Mouse (Mus musculus): ENCODE measurements around the gene Ugp2. TPM values are rescaled to one million over a fixed set of nuclear protein-coding genes. Genes with fewer than 3 reads are reported as not detected.

Ugp2 gene
- polyA plus RNA-seq, 1 experiment from 2014 or later = 70.6 TPM

- Histone ChIP-seq H3K4me3 (ENCODE audit: low read depth, low read length) (no peak overlapping the region), H3K4me1 (replicated peaks; ENCODE audit: control insufficient read depth, insufficient read depth, low read length) (0 out of 2 replicates have a peak, but pooled peaks cover 4% of the 10 kb centered on the region), H3K9me3 (ENCODE audit: control insufficient read depth, low read length) (no peaks in the 10 kb centered on the region), H3K36me3 (ENCODE audit: control insufficient read depth, insufficient read depth, low read length) (peaks cover 71% of the 10 kb centered on the region), H3K4me2 (ENCODE audit: low read length) (no peak overlapping the region), H3K9ac (ENCODE audit: low read length) (no peak overlapping the region), H3K27me3 (replicated peaks; ENCODE audit: control insufficient read depth, insufficient read depth, low read length) (no peaks in the 10 kb centered on the region), H3K27ac (ENCODE audit: low read depth) (no peak overlapping the region)
- DNase-seq (ENCODE audit: low spot score) (no peak), ATAC-seq (replicated peaks; ENCODE audit: low FRiP score, low TSS enrichment, low read depth) (no peak)
- WGBS = 94% methylated on average over 5 of the region's 5 CpGs
Measured at GRCm38 (mm10) chr11:21325781-21326180, 45.2 kb downstream of the Ugp2 start.

- WGBS = 83% methylated on average over 3 of the region's 3 CpGs
- no peak for ATAC-seq (replicated peaks; ENCODE audit: low FRiP score, low TSS enrichment, low read depth)
- no peak for DNase-seq (ENCODE audit: low spot score)
- H3K27ac ChIP-seq (ENCODE audit: low read depth) = no peak overlapping the region
- no peak overlapping the region for H3K4me3 ChIP-seq (ENCODE audit: low read depth, low read length)
- no peak overlapping the region for H3K9ac ChIP-seq (ENCODE audit: low read length)
- no peak overlapping the region for H3K4me2 ChIP-seq (ENCODE audit: low read length)
- peaks cover 61% of the 10 kb centered on the region for H3K36me3 ChIP-seq (ENCODE audit: control insufficient read depth, insufficient read depth, low read length)
- no peaks in the 10 kb centered on the region for H3K9me3 ChIP-seq (ENCODE audit: control insufficient read depth, low read length)
- no peaks in the 10 kb centered on the region for H3K27me3 ChIP-seq (replicated peaks; ENCODE audit: control insufficient read depth, insufficient read depth, low read length)
- 0 out of 2 replicates have a peak, but pooled peaks cover 4% of the 10 kb centered on the region for H3K4me1 ChIP-seq (replicated peaks; ENCODE audit: control insufficient read depth, insufficient read depth, low read length)
Measured at GRCm38 (mm10) chr11:21322349-21322748, 48.7 kb downstream of the Ugp2 start.

GRCm38 (mm10) chr11:21321577-21321976 is 49.4 kb downstream of the Ugp2 start:
- 48% methylated on average over 3 of the region's 3 CpGs for WGBS
- DNase-seq (ENCODE audit: low spot score) (no peak), ATAC-seq (replicated peaks; ENCODE audit: low FRiP score, low TSS enrichment, low read depth) (no peak)
- Histone ChIP-seq H3K27me3 (replicated peaks; ENCODE audit: control insufficient read depth, insufficient read depth, low read length) (no peaks in the 10 kb centered on the region), H3K36me3 (ENCODE audit: control insufficient read depth, insufficient read depth, low read length) (peaks cover 59% of the 10 kb centered on the region), H3K9ac (ENCODE audit: low read length) (no peak overlapping the region), H3K4me3 (ENCODE audit: low read depth, low read length) (no peak overlapping the region), H3K9me3 (ENCODE audit: control insufficient read depth, low read length) (no peaks in the 10 kb centered on the region), H3K27ac (ENCODE audit: low read depth) (no peak overlapping the region), H3K4me2 (ENCODE audit: low read length) (no peak overlapping the region), H3K4me1 (replicated peaks; ENCODE audit: control insufficient read depth, insufficient read depth, low read length) (0 out of 2 replicates have a peak, but pooled peaks cover 4% of the 10 kb centered on the region)

- DNase-seq (ENCODE audit: low spot score) = no peak
- H3K9me3 ChIP-seq (ENCODE audit: control insufficient read depth, low read length) = no peaks in the 10 kb centered on the region
- 58% methylated on average over 9 of the region's 9 CpGs for WGBS
Measured at GRCm38 (mm10) chr11:21313922-21314657, 56.9 kb downstream of the Ugp2 start.

GRCm38 (mm10) chr11:21309516-21309915 is 61.5 kb downstream of the Ugp2 start:
- 71% methylated on average over 6 of the region's 6 CpGs for WGBS
- no peak overlapping the region for H3K27ac ChIP-seq (ENCODE audit: low read depth)
- H3K36me3 ChIP-seq (ENCODE audit: control insufficient read depth, insufficient read depth, low read length) = peaks cover 37% of the 10 kb centered on the region
- ATAC-seq (replicated peaks; ENCODE audit: low FRiP score, low TSS enrichment, low read depth) = no peak
- H3K27me3 ChIP-seq (replicated peaks; ENCODE audit: control insufficient read depth, insufficient read depth, low read length) = no peaks in the 10 kb centered on the region
- no peaks in the 10 kb centered on the region for H3K9me3 ChIP-seq (ENCODE audit: control insufficient read depth, low read length)
- H3K4me2 ChIP-seq (ENCODE audit: low read length) = no peak overlapping the region
- no peak overlapping the region for H3K4me3 ChIP-seq (ENCODE audit: low read depth, low read length)
- H3K9ac ChIP-seq (ENCODE audit: low read length) = no peak overlapping the region
- H3K4me1 ChIP-seq (replicated peaks; ENCODE audit: control insufficient read depth, insufficient read depth, low read length) = no peaks in the 10 kb centered on the region
- DNase-seq (ENCODE audit: low spot score) = no peak

More at GRCm38 (mm10) chr11:21313922-21314657, 56.9 kb downstream of the Ugp2 start:
- peaks cover 66% of the 10 kb centered on the region for H3K36me3 ChIP-seq (ENCODE audit: control insufficient read depth, insufficient read depth, low read length)
- H3K27ac ChIP-seq (ENCODE audit: low read depth) = 0 out of 2 replicates have a peak overlapping the region, but pooled peaks have one; percentile 11
- no peaks in the 10 kb centered on the region for H3K27me3 ChIP-seq (replicated peaks; ENCODE audit: control insufficient read depth, insufficient read depth, low read length)
- H3K4me1 ChIP-seq (replicated peaks; ENCODE audit: control insufficient read depth, insufficient read depth, low read length) = no peaks in the 10 kb centered on the region
- no peak overlapping the region for H3K4me2 ChIP-seq (ENCODE audit: low read length)
- 0 out of 2 replicates have a peak, but pooled peaks have one; percentile 71 for ATAC-seq (replicated peaks; ENCODE audit: low FRiP score, low TSS enrichment, low read depth)
- H3K9ac ChIP-seq (ENCODE audit: low read length) = no peak overlapping the region
- H3K4me3 ChIP-seq (ENCODE audit: low read depth, low read length) = no peak overlapping the region

GRCm38 (mm10) chr11:21308119-21308518 is 62.9 kb downstream of the Ugp2 start:
- no peaks in the 10 kb centered on the region for H3K9me3 ChIP-seq (ENCODE audit: control insufficient read depth, low read length)

GRCm38 (mm10) chr11:21307078-21307668 is 63.8 kb downstream of the Ugp2 start:
- Histone ChIP-seq H3K4me2 (ENCODE audit: low read length) (no peak overlapping the region), H3K9me3 (ENCODE audit: control insufficient read depth, low read length) (no peaks in the 10 kb centered on the region), H3K4me3 (ENCODE audit: low read depth, low read length) (no peak overlapping the region), H3K27me3 (replicated peaks; ENCODE audit: control insufficient read depth, insufficient read depth, low read length) (no peaks in the 10 kb centered on the region), H3K27ac (ENCODE audit: low read depth) (no peak overlapping the region), H3K9ac (ENCODE audit: low read length) (no peak overlapping the region), H3K36me3 (ENCODE audit: control insufficient read depth, insufficient read depth, low read length) (peaks cover 23% of the 10 kb centered on the region), H3K4me1 (replicated peaks; ENCODE audit: control insufficient read depth, insufficient read depth, low read length) (no peaks in the 10 kb centered on the region)
- ATAC-seq (replicated peaks; ENCODE audit: low FRiP score, low TSS enrichment, low read depth) (peak; percentile 81), DNase-seq (ENCODE audit: low spot score) (no peak)
- WGBS = 78% methylated on average over 5 of the region's 5 CpGs

More at GRCm38 (mm10) chr11:21308119-21308518, 62.9 kb downstream of the Ugp2 start:
- H3K4me2 ChIP-seq (ENCODE audit: low read length) = no peak overlapping the region
- DNase-seq (ENCODE audit: low spot score) (no peak), ATAC-seq (replicated peaks; ENCODE audit: low FRiP score, low TSS enrichment, low read depth) (no peak)
- 88% methylated on average over 5 of the region's 5 CpGs for WGBS
- no peak overlapping the region for H3K27ac ChIP-seq (ENCODE audit: low read depth)
- H3K4me1 ChIP-seq (replicated peaks; ENCODE audit: control insufficient read depth, insufficient read depth, low read length) = no peaks in the 10 kb centered on the region
- no peak overlapping the region for H3K4me3 ChIP-seq (ENCODE audit: low read depth, low read length)
- H3K9ac ChIP-seq (ENCODE audit: low read length) = no peak overlapping the region
- peaks cover 31% of the 10 kb centered on the region for H3K36me3 ChIP-seq (ENCODE audit: control insufficient read depth, insufficient read depth, low read length)
- no peaks in the 10 kb centered on the region for H3K27me3 ChIP-seq (replicated peaks; ENCODE audit: control insufficient read depth, insufficient read depth, low read length)

- Histone ChIP-seq H3K9me3 (ENCODE audit: control insufficient read depth, low read length) (no peaks in the 10 kb centered on the region), H3K36me3 (ENCODE audit: control insufficient read depth, insufficient read depth, low read length) (peaks cover 38% of the 10 kb centered on the region), H3K9ac (ENCODE audit: low read length) (no peak overlapping the region), H3K27me3 (replicated peaks; ENCODE audit: control insufficient read depth, insufficient read depth, low read length) (no peaks in the 10 kb centered on the region), H3K4me1 (replicated peaks; ENCODE audit: control insufficient read depth, insufficient read depth, low read length) (no peaks in the 10 kb centered on the region), H3K4me3 (ENCODE audit: low read depth, low read length) (no peak overlapping the region), H3K4me2 (ENCODE audit: low read length) (no peak overlapping the region), H3K27ac (ENCODE audit: low read depth) (no peak overlapping the region)
- DNase-seq (ENCODE audit: low spot score) = no peak
- WGBS = 71% methylated on average over 3 of the region's 3 CpGs
- ATAC-seq (replicated peaks; ENCODE audit: low FRiP score, low TSS enrichment, low read depth) = no peak
Measured at GRCm38 (mm10) chr11:21303619-21304018, 67.4 kb downstream of the Ugp2 start.
